Mouse (Mus musculus): Measurements from ENCODE around the gene Icam4. TPM values are rescaled to one million over a fixed set of nuclear protein-coding genes. Genes with fewer than 3 reads are reported as not detected.

Icam4 gene
- polyA plus RNA-seq, 1 experiment from 2014 or later, result 0.56 TPM

MicroRNAs within 50 kb of the gene (microRNA counts, 519-probe panel; counts per million panel counts)
- 3,615 counts per million, percentile 53 among the panel's probes with 10 or more counts for microRNA mmu-miR-1900

Small RNA genes within 50 kb of the gene (microRNA-seq; reads per million reads assigned to microRNA genes)
- gene Mir1900 (not detected), gene Mir7082 (not detected)

Other genes with a start within 250 kb of the Icam4 start
- 0.45 and 0.59 TPM in 2 replicates for gene Col5a3, start 214.3 kb upstream of the Icam4 start, polyA plus RNA-seq (2015; fragmentation: Nextera tagmentation; extraction: Ambion mirVana)
- not detected in 2 replicates for gene Rdh8, start 210.9 kb upstream of the Icam4 start, polyA plus RNA-seq (2015; fragmentation: Nextera tagmentation; extraction: Ambion mirVana)
- gene A230050P20Rik, start 160.7 kb upstream of the Icam4 start, polyA plus RNA-seq (2015; fragmentation: Nextera tagmentation; extraction: Ambion mirVana), result 2.6 and 2.7 TPM in 2 replicates
- 8.8 and 9.7 TPM in 2 replicates for gene Angptl6, start 149.6 kb upstream of the Icam4 start, polyA plus RNA-seq (2015; fragmentation: Nextera tagmentation; extraction: Ambion mirVana)
- gene Ppan, start 141.2 kb upstream of the Icam4 start, polyA plus RNA-seq (2015; fragmentation: Nextera tagmentation; extraction: Ambion mirVana), result 48.1 and 51.9 TPM in 2 replicates
- 253 and 267 TPM in 2 replicates for gene Eif3g, start 130.8 kb upstream of the Icam4 start, polyA plus RNA-seq (2015; fragmentation: Nextera tagmentation; extraction: Ambion mirVana)
- gene Dnmt1, start 69.5 kb upstream of the Icam4 start, polyA plus RNA-seq (2015; fragmentation: Nextera tagmentation; extraction: Ambion mirVana), result 54.2 and 63.7 TPM in 2 replicates
- 9.9 and 10.1 TPM in 2 replicates for gene S1pr2, start 52.6 kb upstream of the Icam4 start, polyA plus RNA-seq (2015; fragmentation: Nextera tagmentation; extraction: Ambion mirVana)
- gene Mrpl4, start 26.6 kb upstream of the Icam4 start, polyA plus RNA-seq (2015; fragmentation: Nextera tagmentation; extraction: Ambion mirVana), result 105 and 110 TPM in 2 replicates
- gene Icam1, start 13.4 kb upstream of the Icam4 start, polyA plus RNA-seq (2015; fragmentation: Nextera tagmentation; extraction: Ambion mirVana), result 3.9 and 4.8 TPM in 2 replicates
- gene Icam5, start 2.7 kb downstream of the Icam4 start, polyA plus RNA-seq (2015; fragmentation: Nextera tagmentation; extraction: Ambion mirVana), result 0.45 and 0.68 TPM in 2 replicates
- gene Zglp1, start 37.7 kb downstream of the Icam4 start, polyA plus RNA-seq (2015; fragmentation: Nextera tagmentation; extraction: Ambion mirVana), result 1.4 and 2.1 TPM in 2 replicates
- 0.91 and 0.98 TPM in 2 replicates for gene Gm49373, start 43.7 kb downstream of the Icam4 start, polyA plus RNA-seq (2015; fragmentation: Nextera tagmentation; extraction: Ambion mirVana)
- gene Fdx1l, start 44.2 kb downstream of the Icam4 start, polyA plus RNA-seq (2015; fragmentation: Nextera tagmentation; extraction: Ambion mirVana), result 52.1 and 60.2 TPM in 2 replicates
- 1.3 and 1.6 TPM in 2 replicates for gene Gm38431, start 62.6 kb downstream of the Icam4 start, polyA plus RNA-seq (2015; fragmentation: Nextera tagmentation; extraction: Ambion mirVana)
- gene Raver1, start 62.6 kb downstream of the Icam4 start, polyA plus RNA-seq (2015; fragmentation: Nextera tagmentation; extraction: Ambion mirVana), result 37.3 and 38.3 TPM in 2 replicates
- gene Tyk2, start 101.9 kb downstream of the Icam4 start, polyA plus RNA-seq (2015; fragmentation: Nextera tagmentation; extraction: Ambion mirVana), result 11.7 TPM in 2 replicates
- 228 and 273 TPM in 2 replicates for gene Cdc37, start 120.6 kb downstream of the Icam4 start, polyA plus RNA-seq (2015; fragmentation: Nextera tagmentation; extraction: Ambion mirVana)
- 17.5 and 18.9 TPM in 2 replicates for gene Pde4a, start 136.3 kb downstream of the Icam4 start, polyA plus RNA-seq (2015; fragmentation: Nextera tagmentation; extraction: Ambion mirVana)
- 60.9 and 64.4 TPM in 2 replicates for gene Keap1, start 210.0 kb downstream of the Icam4 start, polyA plus RNA-seq (2015; fragmentation: Nextera tagmentation; extraction: Ambion mirVana)
- gene S1pr5, start 219.1 kb downstream of the Icam4 start, polyA plus RNA-seq (2015; fragmentation: Nextera tagmentation; extraction: Ambion mirVana), result 3.0 and 3.8 TPM in 2 replicates
- 55.3 and 56.1 TPM in 2 replicates for gene Atg4d, start 235.9 kb downstream of the Icam4 start, polyA plus RNA-seq (2015; fragmentation: Nextera tagmentation; extraction: Ambion mirVana)